8 mouse cellular contexts compared by ENCODE assay signal in genomic region chr12:99627898-99628231, GRCm38 (mm10).
DNase-seq lines count a peak whose midpoint lies in the region; ATAC-seq and TF ChIP-seq lines count a peak whose summit lies in the region.

No protein-coding gene starts in this region.

- TF ChIP-seq POLR2A in brain, embryonic 14.5 days (IDR thresholded peaks at IDR 0.05; ENCODE audit: borderline replicate concordance, extremely low read depth, insufficient read depth, insufficient read length, poor library complexity, severe bottlenecking) = peak; percentile 35; the same call in 1 of the 2 replicates

- under 1% methylated on average over 30 of the region's 30 CpGs for WGBS in liver, embryonic 16.5 days (ENCODE audit: insufficient replicate concordance)
- WGBS in neural tube, embryonic 11.5 days = 1% methylated on average over 29 of the region's 30 CpGs
- under 1% methylated on average over 26 of the region's 30 CpGs for WGBS in stomach, embryonic 16.5 days

- ATAC-seq in CD4-positive, CD25-positive, alpha-beta regulatory T cell, adult 4 months = peak; percentile 93
- peak; percentile 86 for ATAC-seq in liver, embryonic 16.5 days (ENCODE audit: low read depth)
- ATAC-seq in neural tube, embryonic 11.5 days (ENCODE audit: insufficient read depth, low FRiP score, low TSS enrichment) = peak; percentile 90
- peak; percentile 90 for ATAC-seq in stomach, embryonic 16.5 days (ENCODE audit: insufficient read depth, low FRiP score)

- no peak overlapping the region for H3K9ac ChIP-seq in liver, embryonic 16.5 days (ENCODE audit: low read depth, low read length)
- H3K9ac ChIP-seq in neural tube, embryonic 11.5 days (ENCODE audit: low read length) = peak overlapping the region; percentile 67
- H3K9ac ChIP-seq in stomach, embryonic 16.5 days (ENCODE audit: low read length) = peak overlapping the region; percentile 65

- peak overlapping the region; percentile 64 for H3K4me3 ChIP-seq in liver, embryonic 16.5 days (ENCODE audit: low read depth, low read length)
- peak overlapping the region; percentile 57 for H3K4me3 ChIP-seq in neural tube, embryonic 11.5 days (ENCODE audit: low read depth, low read length)
- H3K4me3 ChIP-seq in stomach, embryonic 16.5 days (replicated peaks; ENCODE audit: low read length) = peak overlapping the region; percentile 76

- TF ChIP-seq CTCF in brain, embryonic 14.5 days (IDR thresholded peaks at IDR 0.05; ENCODE audit: borderline replicate concordance, extremely low read depth, insufficient read depth, insufficient read length) = no peak

- H3K36me3 ChIP-seq in liver, embryonic 16.5 days (ENCODE audit: control insufficient read depth, insufficient read depth) = no peaks in the 10 kb centered on the region
- H3K36me3 ChIP-seq in neural tube, embryonic 11.5 days (ENCODE audit: control insufficient read depth, insufficient read depth, low read length) = no peaks in the 10 kb centered on the region
- H3K36me3 ChIP-seq in stomach, embryonic 16.5 days (ENCODE audit: control insufficient read depth, insufficient read depth, low read length) = no peaks in the 10 kb centered on the region

- peak; percentile 97 for DNase-seq in brain, embryonic 14.5 days (ENCODE audit: low read depth)
- DNase-seq in fibroblast of lung, adult 2 months (ENCODE audit: low read depth) = peak; percentile 60
- peak; percentile 94 to 95 for DNase-seq in heart, postnatal 10 days
- DNase-seq in layer of hippocampus, adult 11-12 months (ENCODE audit: low spot score) = peak; percentile 92
- DNase-seq in neural tube, embryonic 11.5 days (ENCODE audit: low spot score) = peak; percentile 95

- H3K9me3 ChIP-seq in liver, embryonic 16.5 days (replicated peaks; ENCODE audit: control insufficient read depth, low read length) = no peaks in the 10 kb centered on the region
- no peaks in the 10 kb centered on the region for H3K9me3 ChIP-seq in neural tube, embryonic 11.5 days (ENCODE audit: control insufficient read depth, low read length)
- no peaks in the 10 kb centered on the region for H3K9me3 ChIP-seq in stomach, embryonic 16.5 days (replicated peaks; ENCODE audit: control insufficient read depth, low read length)

- H3K4me1 ChIP-seq in liver, embryonic 16.5 days (ENCODE audit: control insufficient read depth, low read depth, low read length) = no peaks in the 10 kb centered on the region; the same call in 1 of the 2 replicates
- peaks cover 4% of the 10 kb centered on the region; the same call in 1 of the 2 replicates for H3K4me1 ChIP-seq in neural tube, embryonic 11.5 days (ENCODE audit: control insufficient read depth, insufficient read depth, low read length)
- H3K4me1 ChIP-seq in stomach, embryonic 16.5 days (ENCODE audit: control insufficient read depth, insufficient read depth, low read length) = peaks cover 5% of the 10 kb centered on the region; the same call in 1 of the 2 replicates

- peak overlapping the region; percentile 70 for H3K4me2 ChIP-seq in liver, embryonic 16.5 days (ENCODE audit: low read depth, low read length)
- H3K4me2 ChIP-seq in neural tube, embryonic 11.5 days (ENCODE audit: low read depth) = peak overlapping the region; percentile 64
- H3K4me2 ChIP-seq in stomach, embryonic 16.5 days (ENCODE audit: low read depth, low read length) = peak overlapping the region; percentile 74

- peaks cover 18% of the 10 kb centered on the region for H3K27me3 ChIP-seq in liver, embryonic 16.5 days (ENCODE audit: control insufficient read depth, insufficient read depth, low read depth, low read length)
- H3K27me3 ChIP-seq in neural tube, embryonic 11.5 days (ENCODE audit: control insufficient read depth, insufficient read depth, low read length) = no peaks in the 10 kb centered on the region
- H3K27me3 ChIP-seq in stomach, embryonic 16.5 days (ENCODE audit: control insufficient read depth, insufficient read depth, low read length) = no peaks in the 10 kb centered on the region

- no peak overlapping the region for H3K27ac ChIP-seq in liver, embryonic 16.5 days (ENCODE audit: low read length)
- 0 out of 2 replicates have a peak overlapping the region, but pooled peaks have one; percentile 63 for H3K27ac ChIP-seq in neural tube, embryonic 11.5 days (ENCODE audit: low read depth, low read length)
- H3K27ac ChIP-seq in stomach, embryonic 16.5 days (ENCODE audit: low read length) = no peak overlapping the region

- intact Hi-C loops in heart, postnatal 10 days (cut with DNase I) = loop anchor here (2.0 to 5.0 kb wide), 2 partner anchors 65 to 236 kb away; partner anchors contain the start of gene Foxn3
